Mouse (Mus musculus): ENCODE data around the gene Utp6. TPM values are rescaled to one million over a fixed set of nuclear protein-coding genes. Genes with fewer than 3 reads are reported as not detected.

The Utp6 gene
- polyA plus RNA-seq (2012; ENCODE audit: low replicate concordance), result 0.51 and 2.9 TPM in 2 replicates

DNA sequence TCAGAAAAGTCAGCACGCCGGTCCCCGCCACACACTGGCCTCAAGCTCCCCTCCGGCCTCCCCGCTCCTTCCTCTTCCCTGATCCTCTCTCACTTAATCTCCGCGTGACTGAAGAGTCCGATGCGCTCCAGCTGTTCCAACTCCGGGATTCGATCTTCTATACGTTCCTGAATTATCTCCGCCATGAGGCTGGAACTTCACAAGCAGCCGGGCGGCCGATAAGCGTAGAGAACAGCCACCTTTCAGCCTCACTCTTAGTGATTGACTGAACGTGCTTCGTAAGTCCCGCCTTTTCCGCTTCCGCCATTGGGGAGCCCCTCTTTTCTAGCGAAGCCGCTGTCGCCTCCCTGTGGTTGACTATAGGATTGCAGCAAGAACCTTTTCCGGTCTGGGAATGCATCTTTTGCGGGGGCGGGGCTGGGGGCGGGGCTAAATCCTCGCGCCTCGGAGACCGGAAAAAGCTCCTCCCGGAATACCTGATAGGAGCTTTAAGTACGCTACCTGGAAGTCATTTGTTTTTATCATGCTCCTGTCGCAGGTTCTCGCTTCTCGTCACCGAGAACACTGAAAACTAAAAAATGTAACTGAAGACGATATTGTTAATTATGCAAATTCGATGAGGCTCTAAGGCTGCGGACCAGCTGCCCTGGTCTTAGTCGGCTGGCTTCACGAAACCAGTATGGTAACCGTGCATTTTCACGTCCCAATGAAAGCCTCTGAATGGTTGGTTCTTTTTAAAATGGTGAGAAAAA lies at the start of gene Utp6:
Gene Utp6, minus strand, starts transcription at position 266 of the 752 bp plus-strand sequence.

DNA sequence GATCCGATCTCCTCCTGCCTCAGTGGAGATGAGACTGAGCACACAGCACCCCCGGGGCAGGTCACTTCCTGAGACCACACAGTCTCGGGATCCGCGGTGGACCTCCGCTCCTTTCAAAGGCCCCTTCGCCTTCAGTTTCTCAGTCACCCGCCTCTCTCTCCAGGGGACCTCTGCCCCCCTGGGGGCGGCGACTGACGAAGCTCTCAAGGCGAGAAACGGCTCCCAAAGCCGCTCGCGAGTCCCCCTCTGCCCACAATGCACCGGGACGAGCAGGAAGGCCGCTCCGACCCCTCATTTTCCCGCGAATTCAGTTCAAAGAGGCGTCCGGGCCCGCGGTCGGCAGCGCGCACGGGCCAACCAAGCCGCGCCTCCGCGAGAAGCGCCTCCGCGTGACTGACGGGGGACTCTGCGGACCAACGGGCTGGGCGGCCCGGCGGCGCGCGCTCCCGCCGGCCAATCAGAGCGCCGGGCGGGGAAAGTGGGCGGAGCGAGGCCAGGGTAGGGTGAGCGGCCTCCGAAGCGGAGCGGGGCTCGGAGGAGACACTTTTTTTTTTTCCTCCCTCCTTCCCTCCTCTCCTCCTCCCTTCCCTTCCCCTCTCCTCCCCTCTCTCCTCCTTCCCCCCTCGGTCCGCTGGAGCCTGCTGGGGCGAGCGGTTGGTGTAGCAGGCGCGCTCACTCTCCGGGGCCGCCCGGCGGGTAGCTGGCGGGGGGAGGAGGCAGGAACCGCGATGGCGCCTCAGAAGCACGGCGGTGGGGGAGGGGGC lies 30.6 kb upstream of the Utp6 start, which contains the start of gene Suz12:
Gene Suz12, plus strand, starts transcription at position 515 of the 764 bp plus-strand sequence.

Other genes with a start within 250 kb of the Utp6 start
- gene Suz12, start 30.7 kb upstream of the Utp6 start, polyA plus RNA-seq (2012; ENCODE audit: low replicate concordance), result 19.1 and 29.3 TPM in 2 replicates
- 16.5 and 28.3 TPM in 2 replicates for gene Crlf3, start 118.6 kb upstream of the Utp6 start, polyA plus RNA-seq (2012; ENCODE audit: low replicate concordance)
- gene Atad5, start 127.0 kb upstream of the Utp6 start, polyA plus RNA-seq (2012; ENCODE audit: low replicate concordance), result 3.2 and 6.1 TPM in 2 replicates
- gene Tefm, start 179.8 kb upstream of the Utp6 start, polyA plus RNA-seq (2012; ENCODE audit: low replicate concordance), result 0.36 and 1.2 TPM in 2 replicates
- 2.0 and 10.2 TPM in 2 replicates for gene Adap2, start 191.7 kb upstream of the Utp6 start, polyA plus RNA-seq (2012; ENCODE audit: low replicate concordance)
- gene Rnf135, start 221.5 kb upstream of the Utp6 start, polyA plus RNA-seq (2012; ENCODE audit: low replicate concordance), result 7.4 and 8.0 TPM in 2 replicates
- gene Rhot1, start 246.6 kb upstream of the Utp6 start, polyA plus RNA-seq (2012; ENCODE audit: low replicate concordance), result 3.9 and 7.3 TPM in 2 replicates